Mouse (Mus musculus) spleen, adult 2 months (tissue): ENCODE data around the gene Ifit3b. TPM values are rescaled to one million over a fixed set of nuclear protein-coding genes. Genes with fewer than 3 reads are reported as not detected.
"Not testable (repeated sequence)": the region's sequence is repeated elsewhere in the genome, so short reads cannot be mapped to it uniquely, and the experiment has no call there.

Source experiments
- DNase-seq, 2 experiments: peaks; one replicate each; pipeline versions ENCODE4 v3.0.0 to v3.0.0-alpha.2; 2012 to 2021; ENCODE audit warnings: low spot score in 2 of 2, low read depth in 1 of 2
- H3K27ac ChIP-seq: fragments of 200-500 bp; 2 replicates; pipeline ENCODE4 v1.5.1; 2012; ENCODE audit warnings: low read length, inconsistent platforms; ENCODE audit not compliant: insufficient read depth
- H3K27me3 ChIP-seq: fragments of 200-500 bp; 2 replicates; pipeline ENCODE4 v1.6.1; 2012; ENCODE audit warnings: mild to moderate bottlenecking, moderate library complexity, low read length, inconsistent platforms; ENCODE audit not compliant: control insufficient read depth, insufficient read depth
- H3K36me3 ChIP-seq: fragments of 200-500 bp; 2 replicates; pipeline ENCODE4 v1.6.1; 2012; ENCODE audit warnings: mild to moderate bottlenecking, low read length, inconsistent platforms; ENCODE audit not compliant: control insufficient read depth, insufficient read depth
- H3K4me1 ChIP-seq: fragments of 200-500 bp; 2 replicates; pipeline ENCODE4 v1.6.1; 2011; ENCODE audit warnings: inconsistent platforms; ENCODE audit not compliant: control insufficient read depth, insufficient read depth, insufficient read length
- H3K4me3 ChIP-seq: fragments of 200-500 bp; 2 replicates; pipeline ENCODE4 v1.5.1; 2011; ENCODE audit warnings: mild to moderate bottlenecking, inconsistent platforms; ENCODE audit not compliant: insufficient read depth, insufficient read length; ENCODE audit errors: extremely low read depth
- CTCF ChIP-seq: fragments of 200-500 bp; IDR thresholded peaks from 2 replicates; pipeline ENCODE4 v1.5.1; 2011; ENCODE audit warnings: mild to moderate bottlenecking, inconsistent platforms; ENCODE audit not compliant: insufficient read depth, insufficient read length, insufficient replicate concordance; ENCODE audit errors: extremely low read depth
- POLR2A ChIP-seq: fragments of 200-500 bp; IDR thresholded peaks from 2 replicates; pipeline ENCODE4 v1.6.1; 2011; ENCODE audit warnings: low read depth, low read length, inconsistent platforms
- WGBS: fragments of 180-500 bp; shearing (Covaris S2); methylation state at CpG from one replicate; pipeline ENCODE4 v1.1.7; 2018; 5-methylcytosine and 5-hydroxymethylcytosine counted together
- polyA plus RNA-seq: library from polyadenylated mRNA; depleted of rRNA; stranded (reverse); fragments of >200 nt; gene quantifications from 2 replicates; pipeline ENCODE4 v1.2.3, GENCODE M21; 2012

Gene Ifit3b
- polyA plus RNA-seq, 1 experiment, result 0.70 TPM

DNA sequence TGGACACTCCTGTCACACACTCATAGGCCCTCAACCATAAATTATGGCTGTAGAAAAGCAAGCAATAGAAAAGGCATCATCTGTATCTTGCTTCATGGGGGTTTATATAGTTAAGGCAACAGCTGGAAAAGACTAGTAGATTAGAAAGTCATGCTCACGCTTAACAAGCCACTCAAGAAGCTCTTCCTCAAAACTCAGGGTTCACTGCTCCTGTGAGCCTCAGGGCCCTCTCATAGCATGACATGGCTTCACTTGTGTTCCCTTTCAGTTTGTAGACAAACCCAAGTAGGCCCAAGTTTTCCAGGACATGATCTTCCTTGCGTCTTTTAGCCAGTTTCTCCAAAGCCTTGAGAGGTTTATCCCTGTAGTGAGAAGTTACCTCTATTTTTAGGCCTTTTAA is 14.3 kb upstream of the Ifit3b start:
- Histone ChIP-seq H3K36me3 (no peaks in the 10 kb centered on the region), H3K27me3 (no peaks in the 10 kb centered on the region), H3K27ac (no peak overlapping the region), H3K4me3 (no peak overlapping the region), H3K4me1 (peaks cover 8% of the 10 kb centered on the region; the same call in 1 of the 2 replicates)
- no peak for DNase-seq
- no peak for TF ChIP-seq CTCF
- TF ChIP-seq POLR2A, result no peak
- WGBS, result 68% methylated on average over 2 of the region's 2 CpGs

DNA sequence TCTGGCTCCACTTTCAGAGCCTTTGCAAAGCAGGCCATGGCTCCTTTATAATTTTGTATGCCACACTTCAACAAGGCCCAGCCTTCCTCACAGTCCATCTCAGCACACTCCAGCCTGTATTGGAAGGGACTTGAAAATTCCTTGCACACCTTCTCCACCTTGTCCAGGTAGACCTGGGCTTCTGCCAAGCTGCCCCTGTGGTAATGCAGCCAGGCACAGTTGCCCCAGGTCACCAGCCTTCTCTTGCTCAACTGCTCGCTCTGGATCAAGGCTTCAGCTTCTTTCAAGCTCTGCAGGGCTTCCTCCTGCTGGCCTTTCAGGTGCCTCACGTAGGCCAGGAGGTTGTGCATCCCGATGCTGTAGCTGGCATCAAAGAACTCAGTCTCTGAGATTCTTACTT is 13.2 kb upstream of the Ifit3b start:
- DNase-seq, H3K36me3 ChIP-seq, H3K4me3 ChIP-seq, H3K27ac ChIP-seq, H3K27me3 ChIP-seq, H3K4me1 ChIP-seq: not testable (repeated sequence)
- WGBS, result 84% methylated on average over 3 of the region's 3 CpGs

DNA sequence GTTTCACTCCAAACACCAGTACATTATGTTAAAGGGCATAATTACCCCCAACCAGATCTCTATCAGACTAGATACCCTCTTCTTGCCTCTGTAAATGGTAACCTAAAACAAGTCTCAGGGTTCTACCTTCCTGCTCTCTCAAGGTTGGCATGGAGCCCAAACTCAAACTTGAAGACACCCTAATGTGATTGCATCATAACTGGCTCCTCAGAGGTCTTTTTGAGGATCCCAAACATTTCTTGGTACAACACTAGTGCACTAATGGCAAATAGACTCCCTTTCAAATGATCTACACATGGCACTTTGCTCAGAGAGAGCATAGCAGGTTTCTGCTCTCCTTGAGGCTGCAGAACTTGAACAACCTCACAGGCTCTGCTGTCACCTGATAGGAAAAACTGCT is 11.0 kb upstream of the Ifit3b start:
- Histone ChIP-seq H3K27ac (peak overlapping the region; percentile 1; the same call in 1 of the 2 replicates), H3K27me3 (no peaks in the 10 kb centered on the region), H3K36me3 (no peaks in the 10 kb centered on the region), H3K4me1 (peaks cover 11% of the 10 kb centered on the region; the same call in 1 of the 2 replicates), H3K4me3 (no peak overlapping the region)
- TF ChIP-seq POLR2A, result no peak
- no peak for TF ChIP-seq CTCF
- DNase-seq, result no peak

DNA sequence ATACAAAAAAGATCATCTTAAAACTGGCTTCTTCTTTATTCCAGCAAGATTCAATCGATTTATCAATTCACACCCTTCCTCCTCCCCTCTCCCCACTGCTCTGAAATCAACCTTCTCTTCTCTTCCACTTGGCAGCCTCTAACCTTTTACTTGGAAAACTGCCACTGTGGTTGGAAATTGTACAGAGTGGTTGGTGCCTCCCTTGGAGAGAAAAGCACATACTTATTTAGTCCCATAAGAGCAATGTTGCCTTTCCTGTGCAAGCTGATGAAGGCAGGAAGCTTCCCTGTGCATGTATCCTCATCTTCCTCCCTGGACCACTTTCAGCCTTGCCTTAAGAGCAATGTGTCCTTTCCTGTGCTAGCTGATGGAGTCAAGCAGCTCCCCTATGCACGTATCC is 9.4 kb upstream of the Ifit3b start:
- TF ChIP-seq POLR2A (no peak), CTCF (no peak)
- H3K27me3 ChIP-seq, result no peaks in the 10 kb centered on the region
- H3K27ac ChIP-seq, result no peak overlapping the region
- H3K4me3 ChIP-seq, result no peak overlapping the region
- WGBS, result 77% methylated on average over 2 of the region's 2 CpGs
- H3K4me1 ChIP-seq, result peaks cover 14% of the 10 kb centered on the region; the same call in 1 of the 2 replicates
- H3K36me3 ChIP-seq, result no peaks in the 10 kb centered on the region
- no peak for DNase-seq

DNA sequence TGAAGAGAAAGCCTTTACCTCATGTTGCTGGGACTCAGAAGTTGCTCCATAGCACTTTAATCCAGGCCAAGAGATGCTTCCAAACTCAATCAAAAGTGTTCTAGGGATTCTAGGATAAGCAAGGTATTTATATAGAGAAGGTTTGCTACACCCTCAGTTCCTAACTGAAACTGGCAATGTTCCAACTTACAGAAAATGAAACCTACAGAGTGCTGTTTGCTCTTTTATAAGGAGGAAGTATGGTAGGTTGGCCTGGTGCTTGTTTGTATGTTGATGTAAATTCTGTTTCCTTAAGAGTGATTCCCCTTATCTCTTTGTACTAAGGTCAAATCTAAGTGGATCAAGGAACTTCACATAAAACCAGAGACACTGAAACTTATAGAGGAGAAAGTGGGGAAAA is 8.5 kb upstream of the Ifit3b start:
- not testable (repeated sequence) for H3K4me3 ChIP-seq, H3K36me3 ChIP-seq, H3K27ac ChIP-seq, H3K27me3 ChIP-seq
- DNase-seq, result peak in 1 of 2 experiments; percentile 77
- peaks cover 11% of the 10 kb centered on the region; the same call in 1 of the 2 replicates for H3K4me1 ChIP-seq

DNA sequence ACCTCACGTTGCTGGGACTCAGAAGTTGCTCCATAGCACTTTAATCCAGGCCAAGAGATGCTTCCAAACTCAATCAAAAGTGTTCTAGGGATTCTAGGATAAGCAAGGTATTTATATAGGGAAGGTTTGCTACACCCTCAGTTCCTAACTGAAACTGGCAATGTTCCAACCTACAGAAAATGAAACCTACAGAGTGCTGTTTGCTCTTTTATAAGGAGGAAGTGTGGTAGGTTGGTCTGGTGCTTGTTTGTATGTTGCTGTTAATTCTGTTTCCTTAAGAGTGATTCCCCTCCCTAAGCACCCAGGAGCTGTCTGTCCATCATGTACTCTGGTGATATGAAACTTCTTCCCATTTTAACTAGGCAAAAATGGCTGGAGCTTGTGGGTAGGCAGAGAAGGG is 5.9 kb upstream of the Ifit3b start, which contains the start of gene Ifit1bl1:
TSS of gene Ifit1bl1 (minus strand) at position 69 of the 400 bp plus-strand sequence.
- peak within 1 kb of the TSS; percentile 78 for H3K27ac ChIP-seq
- 69% methylated on average over 1 of the region's 1 CpGs for WGBS
- peak in 1 of 2 experiments; percentile 69 for DNase-seq

DNA sequence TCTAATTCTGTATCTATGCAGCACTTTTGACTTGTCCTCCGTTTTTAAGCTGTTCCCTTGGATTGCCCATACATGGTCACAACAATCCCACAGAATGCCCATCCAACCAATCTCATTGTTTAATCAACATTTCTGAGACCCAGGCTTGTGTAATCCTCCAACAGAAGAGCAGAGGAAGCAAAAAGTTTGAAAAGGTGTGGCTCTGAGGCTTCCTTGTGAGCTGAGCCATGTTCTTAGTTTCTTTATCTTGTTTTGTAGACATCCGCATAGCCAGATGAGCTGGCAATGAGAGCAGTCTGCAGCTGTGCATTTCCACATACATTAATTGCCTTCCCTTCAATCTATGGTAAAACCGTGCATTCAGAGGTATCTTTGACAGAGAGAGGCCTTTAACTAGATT is 2.3 kb upstream of the Ifit3b start:
- no peak overlapping the region for H3K4me3 ChIP-seq
- H3K27me3 ChIP-seq, result no peaks in the 10 kb centered on the region
- no peaks in the 10 kb centered on the region for H3K36me3 ChIP-seq
- DNase-seq, result no peak
- no peak overlapping the region; the same call in 1 of the 2 replicates for H3K27ac ChIP-seq
- 82% methylated on average over 3 of the region's 3 CpGs for WGBS
- TF ChIP-seq CTCF (no peak), POLR2A (no peak)
- H3K4me1 ChIP-seq, result peaks cover 17% of the 10 kb centered on the region

More for the DNA sequence above, 5.9 kb upstream of the Ifit3b start, which contains the start of gene Ifit1bl1:
- H3K4me1 ChIP-seq, result peaks cover 18% of the 10 kb centered on the region
- H3K4me3 ChIP-seq, H3K27me3 ChIP-seq, H3K36me3 ChIP-seq: not testable (repeated sequence)

DNA sequence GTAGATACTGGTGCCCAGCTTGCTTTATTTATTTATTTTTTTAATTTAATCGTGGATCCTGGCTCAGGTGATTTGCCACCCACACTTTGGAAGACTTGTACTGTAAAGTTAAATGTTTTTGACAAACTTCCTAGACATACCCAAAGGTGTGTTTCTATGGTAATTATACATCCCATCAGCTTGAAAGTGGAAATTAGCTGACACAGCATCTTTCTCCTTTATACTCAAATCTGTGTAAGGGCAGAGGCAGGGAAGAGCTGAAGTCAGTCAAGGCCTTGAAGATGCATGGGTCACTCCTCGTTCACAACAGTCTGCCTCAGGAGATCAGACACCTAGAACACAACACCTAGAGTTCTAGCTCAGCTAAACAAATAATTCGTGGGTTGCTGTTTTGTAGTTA is 2.3 kb downstream of the Ifit3b start:
- H3K4me3 ChIP-seq, H3K27me3 ChIP-seq, H3K36me3 ChIP-seq, H3K27ac ChIP-seq, DNase-seq: not testable (repeated sequence)
- 74% methylated on average over 3 of the region's 3 CpGs for whole genome bisulfite sequencing
- H3K4me1 ChIP-seq, result peaks cover 10% of the 10 kb centered on the region

DNA sequence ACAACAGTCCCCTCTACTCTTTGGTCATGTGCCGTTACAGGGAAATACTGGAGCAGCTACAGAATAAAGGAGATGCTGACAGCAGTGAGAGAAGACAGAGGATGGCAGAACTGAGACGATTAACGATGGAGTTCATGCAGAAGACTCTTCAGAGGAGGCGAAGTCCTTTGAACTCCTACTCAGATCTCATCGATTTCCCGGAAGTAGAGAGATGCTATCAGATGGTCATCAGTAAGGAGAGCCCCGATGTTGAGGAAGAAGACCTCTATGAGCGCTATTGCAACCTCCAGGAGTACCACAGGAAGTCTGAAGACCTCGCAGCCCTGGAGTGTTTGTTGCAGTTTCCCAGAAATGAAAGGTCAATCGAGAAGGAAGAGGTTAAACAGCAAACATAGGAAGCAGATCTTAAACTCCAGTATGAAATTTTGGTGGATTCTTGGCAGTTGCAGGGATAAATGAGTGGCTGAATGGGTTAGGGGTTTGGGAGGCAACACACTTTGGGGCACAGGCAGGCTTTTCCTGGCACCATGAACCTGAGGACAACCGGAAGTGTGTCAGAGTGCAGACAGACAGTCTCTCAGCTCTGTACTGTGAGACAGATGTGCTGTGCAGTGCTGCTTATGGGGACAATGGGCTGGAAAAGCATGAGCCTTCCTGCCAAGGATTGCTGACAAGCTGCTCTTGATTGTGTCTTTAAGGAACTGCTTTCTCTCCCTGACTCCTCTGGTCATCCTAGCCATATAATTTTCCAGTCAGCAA is 4.7 kb downstream of the Ifit3b start:
- not testable (repeated sequence) for H3K4me1 ChIP-seq, DNase-seq, H3K36me3 ChIP-seq, H3K27me3 ChIP-seq, H3K4me3 ChIP-seq
- WGBS, result 74% methylated on average over 5 of the region's 11 CpGs
- H3K27ac ChIP-seq, result peak overlapping the region; percentile 27; the same call in 1 of the 2 replicates
